Mouse (Mus musculus) left cerebral cortex, postnatal 4 days (tissue): ENCODE measurements at regions not wholly inside any gene's neighbourhood (a gene's known extent, or its start where the extent isn't known, plus 50 kb on each side); places are given as distances from the start of the nearest gene placed in this dataset.

Experiments used
- DNase-seq: peaks from one replicate; pipeline ENCODE4 v3.0.0-alpha.2; 2022
- intact Hi-C: fragments of 180-260 bp; cut with DNase I; formaldehyde crosslinking; loops from one replicate; pipeline ENCODE4 v1.15.1; 2025

DNA sequence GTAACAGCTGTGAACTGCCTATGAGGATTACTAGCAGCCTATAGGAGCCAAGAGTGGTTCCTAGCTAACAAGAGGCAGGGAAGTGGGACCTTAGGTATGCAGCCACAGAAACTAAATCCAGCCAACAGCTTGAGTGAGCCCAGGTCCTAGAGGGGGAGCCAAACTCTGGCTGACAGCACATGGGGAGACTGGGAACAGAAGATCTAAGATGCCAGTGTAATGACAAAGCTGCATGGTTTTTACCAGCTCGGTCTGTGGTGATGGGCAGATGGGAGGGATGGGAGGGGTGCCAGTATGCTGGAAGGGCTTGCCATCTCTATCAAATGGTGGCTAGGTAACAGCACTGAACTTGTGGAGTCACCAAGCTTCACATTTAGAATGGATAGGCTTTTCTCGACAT, 60.6 kb upstream of the Magi1 start:
- peak; percentile 60 for DNase-seq
- intact Hi-C loops = no loop called here

DNA sequence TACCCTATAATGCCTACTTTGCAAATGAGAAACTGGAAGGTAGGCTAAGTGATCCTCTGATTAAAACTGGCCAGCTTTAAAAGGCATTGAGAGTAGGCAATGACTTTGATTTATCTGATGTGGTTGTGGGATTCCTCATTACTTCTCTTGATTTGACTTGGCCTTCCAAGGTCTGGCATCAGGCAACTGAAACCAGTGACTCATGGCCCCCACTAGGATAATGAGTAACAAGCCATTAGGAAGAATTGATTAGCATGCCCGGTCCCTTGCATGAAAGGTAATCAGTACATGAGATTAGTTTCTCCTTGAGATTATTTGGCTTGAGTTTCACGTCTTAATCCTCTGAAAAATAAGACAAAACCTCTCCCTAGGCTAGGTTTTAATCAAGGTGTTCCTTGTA, 56.8 kb upstream of the Magi1 start:
- intact Hi-C loops = no loop called here

DNA sequence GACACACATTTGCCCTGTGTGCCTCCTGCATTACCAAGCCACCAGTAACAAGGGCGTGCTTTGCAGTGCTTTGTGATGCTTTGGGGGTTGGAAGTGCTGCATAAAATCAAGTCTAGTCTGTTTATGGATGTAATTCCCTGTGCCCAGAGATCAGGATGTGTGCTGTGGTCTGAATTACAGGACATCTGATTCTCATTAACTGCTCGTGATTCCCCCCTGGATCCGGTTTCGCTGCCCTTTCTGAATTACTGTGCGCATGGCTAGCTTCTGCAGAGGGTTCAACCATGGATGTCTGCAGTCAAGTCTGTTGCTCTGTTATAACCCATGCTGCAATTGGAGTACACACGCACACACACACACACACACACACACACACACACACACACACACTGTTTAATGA, 52.5 kb upstream of the Magi1 start:
- intact Hi-C loops = no loop called here

More for the DNA sequence above, 56.8 kb upstream of the Magi1 start:
- DNase-seq = no peak

More for the DNA sequence above, 52.5 kb upstream of the Magi1 start:
- peak; percentile 4 for DNase-seq
